Mouse (Mus musculus) layer of hippocampus, postnatal 14 days (tissue): ENCODE measurements at regions not wholly inside any gene's neighbourhood (a gene's known extent, or its start where the extent isn't known, plus 50 kb on each side); places are given as distances from the start of the nearest gene placed in this dataset.

Experiments
- DNase-seq, 2 experiments: peaks; one replicate each; pipeline ENCODE4 v3.0.0; 2021 to 2022; ENCODE audit warnings: low spot score in 2 of 2, mixed read lengths in 1 of 2

DNA sequence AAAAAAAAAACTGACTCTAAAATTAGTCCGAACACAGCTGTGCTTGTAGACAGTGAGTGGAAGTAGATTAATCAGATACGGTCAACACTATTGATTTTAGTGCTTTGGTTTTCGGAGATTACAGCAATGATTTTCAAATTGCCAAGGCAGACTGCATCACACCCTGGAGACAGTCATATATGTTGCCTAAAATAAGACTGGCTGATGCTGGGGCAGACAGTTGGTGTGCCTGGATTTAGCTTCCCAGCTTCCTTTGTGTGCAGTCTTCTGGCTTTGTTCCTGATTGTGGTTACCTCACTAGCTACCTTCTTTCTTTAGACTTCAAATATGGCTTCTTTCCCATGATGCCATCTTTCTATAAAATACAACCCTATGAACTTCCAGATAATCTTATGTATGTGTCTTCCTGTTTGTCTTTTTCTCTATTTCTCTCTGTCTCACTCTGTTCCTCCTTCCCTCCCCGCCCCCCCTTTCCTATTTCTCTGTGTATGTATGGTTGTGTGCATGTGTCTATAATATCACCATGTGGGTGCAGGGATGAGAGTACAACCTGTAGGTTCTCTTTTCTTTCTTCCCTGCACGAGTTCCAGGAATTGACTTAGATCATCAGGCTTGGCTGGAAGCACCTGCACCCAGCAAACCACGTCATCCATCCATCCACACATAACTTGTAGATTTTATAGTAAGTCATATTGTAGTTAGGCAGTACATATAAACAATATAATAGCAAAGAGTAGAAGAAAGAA lies 199.7 kb upstream of the Gm9008 start:
- DNase-seq: no peak

DNA sequence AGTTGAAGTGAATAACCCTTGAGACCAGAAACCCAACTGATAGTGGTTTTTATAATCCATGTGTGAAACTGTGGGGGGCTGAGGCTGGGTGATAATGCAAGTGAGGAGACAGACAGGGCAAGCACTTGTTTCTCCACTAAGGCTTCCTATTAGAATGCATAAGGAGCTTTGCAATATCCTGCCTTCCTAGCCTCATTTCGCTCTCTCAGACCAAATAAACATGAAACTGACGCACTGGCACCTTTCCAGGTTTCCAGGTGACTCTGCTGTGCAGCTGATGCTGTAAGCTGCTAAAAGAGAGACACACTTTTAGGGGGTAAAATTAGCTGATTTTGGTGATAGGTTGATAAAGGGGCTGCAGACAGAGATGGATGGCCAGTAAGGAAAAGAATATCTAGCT lies 191.2 kb upstream of the Gm9008 start:
- DNase-seq: no peak

DNA sequence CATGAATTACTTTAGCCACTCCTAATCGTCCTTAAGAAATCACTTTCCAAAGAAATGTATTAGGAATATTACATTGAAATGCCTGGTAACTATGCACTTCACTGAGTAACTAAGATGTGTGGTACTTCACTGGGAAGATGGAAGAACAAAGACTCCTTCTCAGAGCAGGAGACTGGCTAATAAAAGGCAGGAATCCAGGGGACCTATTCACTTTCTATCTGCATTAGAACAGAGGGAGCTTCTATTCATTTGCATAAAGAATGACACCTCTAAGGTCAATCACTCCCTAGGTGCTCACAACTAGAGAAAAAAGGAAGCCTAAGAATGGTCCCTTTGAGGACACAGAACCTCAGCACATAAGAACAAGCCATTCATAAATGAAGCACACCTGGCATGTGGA lies 142.0 kb upstream of the Gm9008 start:
- no peak for DNase-seq

DNA sequence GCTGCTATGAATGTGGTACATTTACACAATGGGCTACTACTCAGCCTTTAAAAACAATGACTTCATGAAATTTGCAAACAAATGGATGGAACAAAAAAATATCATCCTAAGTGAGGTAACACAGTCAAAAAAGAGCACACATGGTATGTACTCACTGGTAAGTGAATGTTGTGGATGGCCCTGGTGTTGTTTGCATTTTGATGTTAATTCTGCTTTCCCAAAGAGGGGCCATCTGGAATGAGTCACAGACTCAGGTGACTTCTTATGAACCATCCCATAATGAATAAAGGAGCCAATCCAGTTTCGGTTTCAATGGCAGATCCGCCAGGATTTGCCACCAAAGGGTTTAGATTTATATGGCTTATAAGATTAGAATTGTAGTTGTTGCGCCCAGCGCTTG lies 130.8 kb upstream of the Gm9008 start:
- DNase-seq: no peak

DNA sequence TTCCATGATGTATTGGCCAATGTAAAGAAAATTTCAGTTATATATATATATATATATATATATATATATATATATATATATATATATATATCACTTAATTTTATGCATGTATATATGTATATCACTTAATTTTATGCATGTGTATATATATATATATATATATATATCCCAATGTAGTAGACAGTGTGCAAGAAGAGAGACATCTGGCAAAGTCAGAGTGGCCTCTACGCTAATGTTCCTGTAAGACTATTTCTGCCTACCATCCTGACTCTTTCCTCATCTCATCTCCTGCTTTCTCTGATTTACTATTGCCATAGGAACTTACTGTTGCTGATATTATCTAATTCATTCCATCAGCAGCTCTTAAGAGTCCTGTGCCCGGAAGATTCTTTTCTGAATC lies 123.9 kb upstream of the Gm9008 start:
- no peak for DNase-seq

DNA sequence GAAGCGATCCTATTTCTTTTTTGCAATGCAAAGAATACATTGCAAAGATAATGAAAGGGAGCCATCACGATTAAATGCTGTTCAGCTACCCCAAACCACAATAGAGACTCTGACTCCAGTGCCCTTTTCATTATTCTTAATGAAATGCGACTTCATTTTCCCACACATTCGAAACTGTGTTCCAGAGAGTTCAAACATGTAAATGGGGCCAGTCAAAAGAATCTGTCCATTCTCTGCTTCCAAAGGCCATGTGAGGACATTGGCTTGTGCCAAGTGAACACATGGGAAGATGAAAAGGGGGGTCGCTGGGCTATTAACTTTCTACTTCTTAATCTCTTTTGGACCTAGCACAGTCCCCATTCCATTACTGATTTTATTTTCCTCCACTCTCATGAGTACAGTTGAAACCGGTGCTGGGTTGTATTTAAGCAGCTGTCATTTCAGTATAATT lies 123.2 kb upstream of the Gm9008 start:
- peak; percentile 15 to 43 for DNase-seq
